Mouse (Mus musculus) lung, embryonic 14.5 days (tissue): ENCODE results near the gene Nkain2. TPM values are rescaled to one million over a fixed set of nuclear protein-coding genes. Genes with fewer than 3 reads are reported as not detected.

Experiments
- ATAC-seq: fragments of 200-750 bp; cut with Nextera tagmentation; 2 replicates; pipeline ENCODE4 v1.8.0; 2017; ENCODE audit warnings: mild to moderate bottlenecking, moderate TSS enrichment, moderate library complexity; ENCODE audit not compliant: insufficient read depth
- DNase-seq: peaks from one replicate; pipeline ENCODE4 v3.0.0-alpha.2; 2015
- H3K27ac ChIP-seq: fragments of 300-500 bp; sonication (generic); 2 replicates; pipeline ENCODE4 v1.5.1; 2014; ENCODE audit warnings: low read depth, mild to moderate bottlenecking, moderate library complexity
- H3K27me3 ChIP-seq: fragments of 300-500 bp; sonication (generic); 2 replicates; pipeline ENCODE4 v1.6.1; 2014; ENCODE audit warnings: low read length, control low read depth; ENCODE audit not compliant: insufficient read depth
- H3K36me3 ChIP-seq: fragments of 300-500 bp; sonication (generic); 2 replicates; pipeline ENCODE4 v1.6.1; 2014; ENCODE audit warnings: control low read depth; ENCODE audit not compliant: insufficient read depth
- H3K4me1 ChIP-seq: fragments of 300-500 bp; sonication (generic); 2 replicates; pipeline ENCODE4 v1.6.1; 2014; ENCODE audit warnings: antibody characterized with exemption, control low read depth; ENCODE audit not compliant: insufficient read depth
- H3K4me2 ChIP-seq: fragments of 300-500 bp; sonication (generic); 2 replicates; pipeline ENCODE4 v1.6.1; 2014; ENCODE audit warnings: mild to moderate bottlenecking
- H3K4me3 ChIP-seq: fragments of 300-500 bp; sonication (generic); 2 replicates; pipeline ENCODE4 v1.5.1; 2014; ENCODE audit warnings: low read depth, low read length
- H3K9ac ChIP-seq: fragments of 300-500 bp; sonication (generic); 2 replicates; pipeline ENCODE4 v1.6.1; 2014
- H3K9me3 ChIP-seq: fragments of 300-500 bp; sonication (generic); 2 replicates; pipeline ENCODE4 v1.6.1; 2016; ENCODE audit warnings: low read depth, low read length, control low read depth
- CTCF ChIP-seq: IDR thresholded peaks from 2 replicates; pipeline ENCODE4 v1.5.1; 2016; ENCODE audit warnings: antibody characterized with exemption, low read depth
- WGBS: fragments of 180-500 bp; shearing (Covaris S2); extraction: QIAGEN DNeasy Blood & Tissue Kit; methylation state at CpG from one replicate; pipeline ENCODE4 v1.1.7; 2014; 5-methylcytosine and 5-hydroxymethylcytosine counted together
- polyA plus RNA-seq: library from polyadenylated mRNA; unstranded; fragments of >200 nt; fragmentation: Nextera tagmentation; extraction: Ambion mirVana; gene quantifications from 2 replicates; pipeline ENCODE4 v1.2.1, GENCODE M21; 2014

Nkain2 gene
- polyA plus RNA-seq, 1 experiment from 2014 or later: 0.88 TPM

GRCm38 (mm10) chr10:32557673-32558072 lies 332.6 kb downstream of the Nkain2 start:
- no peaks in the 10 kb centered on the region for H3K27me3 ChIP-seq
- DNase-seq (no peak), ATAC-seq (no peak)
- H3K9me3 ChIP-seq: no peaks in the 10 kb centered on the region
- WGBS: 51% methylated on average over 3 of the region's 3 CpGs
- no peak overlapping the region for H3K4me3 ChIP-seq
- H3K4me1 ChIP-seq: no peaks in the 10 kb centered on the region
- no peaks in the 10 kb centered on the region for H3K36me3 ChIP-seq
- H3K4me2 ChIP-seq: no peak overlapping the region
- no peak overlapping the region for H3K27ac ChIP-seq
- no peak overlapping the region for H3K9ac ChIP-seq
- TF ChIP-seq CTCF: no peak

- H3K27ac ChIP-seq: no peak overlapping the region
- no peak overlapping the region for H3K9ac ChIP-seq
- H3K9me3 ChIP-seq: no peaks in the 10 kb centered on the region
- H3K27me3 ChIP-seq: no peaks in the 10 kb centered on the region
- no peaks in the 10 kb centered on the region for H3K36me3 ChIP-seq
- H3K4me2 ChIP-seq: no peak overlapping the region
- ATAC-seq: no peak
- no peak for TF ChIP-seq CTCF
- 90% methylated on average over 1 of the region's 1 CpGs for WGBS
- no peak overlapping the region for H3K4me3 ChIP-seq
- H3K4me1 ChIP-seq: no peaks in the 10 kb centered on the region
- no peak for DNase-seq
These were observed 354.2 kb downstream of the Nkain2 start for GRCm38 (mm10) chr10:32536057-32536456.

- Histone ChIP-seq H3K4me3 (no peak overlapping the region), H3K27ac (no peak overlapping the region), H3K9ac (no peak overlapping the region), H3K27me3 (no peaks in the 10 kb centered on the region), H3K36me3 (no peaks in the 10 kb centered on the region), H3K4me1 (no peaks in the 10 kb centered on the region), H3K9me3 (no peaks in the 10 kb centered on the region), H3K4me2 (no peak overlapping the region)
- WGBS: 38% methylated on average over 1 of the region's 1 CpGs
- ATAC-seq: no peak; the same call in 1 of the 2 replicates
- peak; percentile 63 for DNase-seq
- TF ChIP-seq CTCF: no peak
These were observed 379.4 kb downstream of the Nkain2 start for GRCm38 (mm10) chr10:32510821-32511220.

GRCm38 (mm10) chr10:32494591-32495182 lies 395.6 kb downstream of the Nkain2 start:
- H3K27ac ChIP-seq: no peak overlapping the region
- peak; percentile 81 for ATAC-seq

GRCm38 (mm10) chr10:32493600-32493999 lies 396.7 kb downstream of the Nkain2 start:
- Histone ChIP-seq H3K4me2 (no peak overlapping the region), H3K27me3 (no peaks in the 10 kb centered on the region), H3K9ac (no peak overlapping the region), H3K9me3 (no peaks in the 10 kb centered on the region), H3K4me3 (no peak overlapping the region), H3K4me1 (no peaks in the 10 kb centered on the region), H3K27ac (no peak overlapping the region), H3K36me3 (no peaks in the 10 kb centered on the region)
- ATAC-seq: peak; percentile 57; the same call in 1 of the 2 replicates
- no peak for TF ChIP-seq CTCF
- WGBS: 43% methylated on average over 1 of the region's 1 CpGs
- peak; percentile 51 for DNase-seq

More at GRCm38 (mm10) chr10:32494591-32495182, 395.6 kb downstream of the Nkain2 start:
- 32% methylated on average over 1 of the region's 1 CpGs for WGBS
- no peak overlapping the region for H3K4me3 ChIP-seq
- no peak for TF ChIP-seq CTCF
- H3K9me3 ChIP-seq: no peaks in the 10 kb centered on the region
- H3K27me3 ChIP-seq: no peaks in the 10 kb centered on the region
- H3K4me1 ChIP-seq: no peaks in the 10 kb centered on the region
- H3K9ac ChIP-seq: no peak overlapping the region
- peak; percentile 74 for DNase-seq
- H3K4me2 ChIP-seq: no peak overlapping the region
- no peaks in the 10 kb centered on the region for H3K36me3 ChIP-seq

GRCm38 (mm10) chr10:32462726-32463125 lies 427.5 kb downstream of the Nkain2 start:
- Histone ChIP-seq H3K4me2 (no peak overlapping the region), H3K27ac (no peak overlapping the region), H3K27me3 (no peaks in the 10 kb centered on the region), H3K4me1 (no peaks in the 10 kb centered on the region), H3K4me3 (no peak overlapping the region), H3K9ac (no peak overlapping the region), H3K9me3 (no peaks in the 10 kb centered on the region), H3K36me3 (no peaks in the 10 kb centered on the region)
- no peak for DNase-seq
- TF ChIP-seq CTCF: no peak
- no peak for ATAC-seq
- WGBS: 63% methylated on average over 2 of the region's 2 CpGs

- no peaks in the 10 kb centered on the region for H3K36me3 ChIP-seq
- WGBS: 62% methylated on average over 3 of the region's 3 CpGs
- H3K9ac ChIP-seq: no peak overlapping the region
- H3K27ac ChIP-seq: no peak overlapping the region
- no peaks in the 10 kb centered on the region for H3K27me3 ChIP-seq
- DNase-seq (no peak), ATAC-seq (no peak)
- H3K4me3 ChIP-seq: no peak overlapping the region
- no peaks in the 10 kb centered on the region for H3K4me1 ChIP-seq
- no peaks in the 10 kb centered on the region for H3K9me3 ChIP-seq
- no peak overlapping the region for H3K4me2 ChIP-seq
- no peak for TF ChIP-seq CTCF
These were observed 450.2 kb downstream of the Nkain2 start for GRCm38 (mm10) chr10:32439932-32440519.
